Mouse (Mus musculus): ENCODE results near the gene Plekha8.

GRCm38 (mm10) chr6:54549311-54549710 is 45.6 kb upstream of the Plekha8 start:
- TF ChIP-seq CTCF (IDR thresholded peaks at IDR 0.05; ENCODE audit: low read depth), result no peak
- no peak for TF ChIP-seq EP300 (IDR thresholded peaks at IDR 0.05; ENCODE audit: low read depth)

Data from liver, embryonic 14.5 days (tissue).